Mouse (Mus musculus) bone marrow, adult 2 months (tissue): ENCODE data around the gene E2f3. TPM values are rescaled to one million over a fixed set of nuclear protein-coding genes. Genes with fewer than 3 reads are reported as not detected.
A peak's percentile ranks its signal among the peaks of the same experiment; 100 is the strongest.

Source experiments
- H3K27ac ChIP-seq: fragments of 200-500 bp; 2 replicates; pipeline ENCODE4 v1.5.1; 2012; ENCODE audit warnings: low read depth, mild to moderate bottlenecking, control low read depth, inconsistent platforms, low read length; ENCODE audit not compliant: control insufficient read depth, poor library complexity, insufficient read depth
- H3K4me1 ChIP-seq: fragments of 200-500 bp; 2 replicates; pipeline ENCODE4 v1.6.1; 2011; ENCODE audit warnings: low read length; ENCODE audit not compliant: control insufficient read depth, insufficient read depth
- H3K4me3 ChIP-seq: fragments of 200-500 bp; replicated peaks from 2 replicates; pipeline ENCODE3; 2011; ENCODE audit warnings: mild to moderate bottlenecking, low read depth, low read length, control low read depth; ENCODE audit not compliant: control insufficient read depth
- CTCF ChIP-seq: fragments of 200-500 bp; IDR thresholded peaks from 2 replicates; pipeline ENCODE4 v1.5.1; 2011; ENCODE audit warnings: low read length, control low read depth; ENCODE audit not compliant: control insufficient read depth, insufficient read depth
- POLR2A ChIP-seq: fragments of 200-500 bp; IDR thresholded peaks from 2 replicates; pipeline ENCODE4 v1.6.1; 2011; ENCODE audit warnings: low read depth, mild to moderate bottlenecking, control low read depth, low read length, borderline replicate concordance; ENCODE audit not compliant: control insufficient read depth
- WGBS: fragments of 180-500 bp; shearing (Covaris S2); methylation state at CpG from one replicate; pipeline ENCODE4 v1.1.7; 2018; 5-methylcytosine and 5-hydroxymethylcytosine counted together
- polyA plus RNA-seq: library from polyadenylated mRNA; stranded (reverse); fragments of >200 nt; gene quantifications from 2 replicates; pipeline ENCODE4 v1.2.4, GENCODE M21; 2011; ENCODE audit warnings: low replicate concordance; ENCODE audit not compliant: missing spikeins, insufficient read depth, insufficient read length

Gene E2f3
- polyA plus RNA-seq, 1 experiment, result 11.1 TPM

- H3K27ac ChIP-seq, result peak overlapping the region; percentile 96
- 0% methylated on average over 37 of the region's 69 CpGs for WGBS
- H3K4me1 ChIP-seq, result peaks cover 2% of the 10 kb centered on the region; the same call in 1 of the 2 replicates
These were observed 1.4 kb downstream of the E2f3 start for GRCm38 (mm10) chr13:29984286-29985100.

GRCm38 (mm10) chr13:29983523-29984191 is 2.2 kb downstream of the E2f3 start:
- no peak for TF ChIP-seq POLR2A
- no peak for TF ChIP-seq CTCF
- peaks cover 6% of the 10 kb centered on the region for H3K4me1 ChIP-seq
- 1% methylated on average over 35 of the region's 35 CpGs for WGBS
- H3K4me3 ChIP-seq, result peak overlapping the region; percentile 84
- peak overlapping the region; percentile 66 for H3K27ac ChIP-seq

More at GRCm38 (mm10) chr13:29984286-29985100, 1.4 kb downstream of the E2f3 start:
- peak; percentile 28; the same call in 1 of the 2 replicates for TF ChIP-seq POLR2A
- no peak for TF ChIP-seq CTCF
- peak overlapping the region; percentile 84 for H3K4me3 ChIP-seq

DNA sequence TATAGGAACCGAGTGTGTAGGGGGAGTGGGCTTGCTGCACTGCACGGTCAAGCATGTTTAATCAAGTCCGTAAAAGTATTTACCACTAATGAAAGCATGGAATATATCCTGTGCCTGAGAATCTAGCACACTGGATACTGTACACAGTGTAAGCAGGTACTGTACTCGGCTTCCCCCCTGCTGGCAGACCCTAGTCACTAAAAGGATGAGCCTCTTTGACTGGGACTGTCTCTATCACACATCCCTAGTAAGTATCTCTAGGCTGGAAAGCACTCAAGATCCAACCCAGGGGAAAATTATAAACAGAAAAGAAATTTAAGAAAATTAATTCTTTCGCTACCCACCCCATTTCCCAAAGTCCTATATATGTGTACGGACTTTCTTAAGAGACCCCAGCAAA is 2.8 kb downstream of the E2f3 start:
- WGBS, result 35% methylated on average over 6 of the region's 6 CpGs
- no peak for TF ChIP-seq POLR2A
- TF ChIP-seq CTCF, result peak; percentile 25; the same call in 1 of the 2 replicates
- Histone ChIP-seq H3K4me1 (peaks cover 7% of the 10 kb centered on the region), H3K4me3 (no peak overlapping the region), H3K27ac (no peak overlapping the region)

DNA sequence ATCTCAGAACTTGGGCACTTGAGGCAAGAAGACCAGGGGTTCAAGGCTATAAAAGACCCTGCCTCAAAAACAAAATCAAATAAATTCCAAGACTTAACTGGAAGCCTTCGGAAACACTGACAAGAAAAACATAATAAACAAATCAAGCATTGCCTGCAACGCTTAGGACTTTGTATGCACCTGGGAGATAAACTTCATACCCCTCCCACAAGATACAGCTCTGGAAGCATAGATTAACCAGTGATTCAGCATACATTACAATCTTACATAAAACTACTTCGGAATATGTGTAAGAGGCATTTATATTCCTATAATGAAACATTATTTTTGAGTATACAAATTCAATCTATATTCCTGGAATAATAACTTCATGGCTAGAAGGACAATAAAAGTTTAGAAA is 3.5 kb downstream of the E2f3 start:
- Histone ChIP-seq H3K4me1 (peaks cover 7% of the 10 kb centered on the region), H3K27ac (no peak overlapping the region), H3K4me3 (no peak overlapping the region)
- 55% methylated on average over 3 of the region's 3 CpGs for WGBS
- TF ChIP-seq POLR2A, result no peak
- TF ChIP-seq CTCF, result no peak

DNA sequence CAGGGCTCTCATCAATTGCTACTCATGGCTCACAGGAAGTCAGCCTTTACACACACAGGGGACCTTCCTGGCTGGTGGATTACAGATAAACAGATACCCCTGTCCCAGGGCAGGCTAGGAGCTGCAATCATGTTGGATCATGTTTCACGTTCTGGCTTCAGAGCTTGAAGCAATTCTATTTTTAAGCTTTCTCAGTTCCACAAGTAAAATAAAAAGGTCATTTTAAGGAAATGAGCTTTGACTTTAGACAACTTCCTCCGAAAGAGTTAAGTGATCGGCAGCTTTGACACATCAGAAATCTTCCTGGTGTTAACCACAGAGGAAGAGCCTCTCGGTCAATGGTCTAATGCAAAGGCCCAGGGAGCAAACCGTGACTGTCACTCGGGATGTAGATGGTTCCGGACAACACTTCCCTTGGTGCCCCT is 6.7 kb downstream of the E2f3 start:
- peaks cover 7% of the 10 kb centered on the region for H3K4me1 ChIP-seq
- H3K27ac ChIP-seq, result 0 out of 2 replicates have a peak overlapping the region, but pooled peaks have one; percentile 15
- H3K4me3 ChIP-seq, result no peak overlapping the region
- 5% methylated on average over 7 of the region's 7 CpGs for WGBS
- TF ChIP-seq CTCF (no peak), POLR2A (no peak)

- 82% methylated on average over 11 of the region's 11 CpGs for WGBS
- peaks cover 4% of the 10 kb centered on the region for H3K4me1 ChIP-seq
- no peak overlapping the region for H3K4me3 ChIP-seq
- no peak for TF ChIP-seq CTCF
- no peak for TF ChIP-seq POLR2A
- no peak overlapping the region for H3K27ac ChIP-seq
These were observed 8.5 kb downstream of the E2f3 start for GRCm38 (mm10) chr13:29977358-29977757.

DNA sequence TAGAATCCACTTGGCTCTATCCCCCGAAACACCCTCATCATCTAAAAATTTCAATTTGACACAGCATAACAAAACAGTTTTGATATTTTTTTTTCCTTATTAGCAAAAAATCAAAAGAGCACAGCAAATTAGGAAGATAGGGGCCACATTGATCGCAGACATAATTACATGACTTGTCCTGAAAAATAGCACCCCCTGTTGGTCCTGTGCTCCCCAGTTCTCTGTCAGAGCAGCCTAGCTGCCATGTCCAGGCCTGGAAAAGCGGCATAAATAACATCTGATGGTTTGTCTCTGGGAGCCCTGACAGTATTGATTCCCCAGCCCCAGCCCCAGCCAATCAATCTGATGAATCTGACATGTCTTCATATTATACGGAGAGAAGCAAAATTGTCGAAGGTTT is 11.8 kb downstream of the E2f3 start:
- TF ChIP-seq POLR2A (no peak), CTCF (peak; percentile 18; the same call in 1 of the 2 replicates)
- Histone ChIP-seq H3K27ac (no peak overlapping the region), H3K4me1 (peaks cover 4% of the 10 kb centered on the region), H3K4me3 (no peak overlapping the region)
- WGBS, result 68% methylated on average over 5 of the region's 5 CpGs

DNA sequence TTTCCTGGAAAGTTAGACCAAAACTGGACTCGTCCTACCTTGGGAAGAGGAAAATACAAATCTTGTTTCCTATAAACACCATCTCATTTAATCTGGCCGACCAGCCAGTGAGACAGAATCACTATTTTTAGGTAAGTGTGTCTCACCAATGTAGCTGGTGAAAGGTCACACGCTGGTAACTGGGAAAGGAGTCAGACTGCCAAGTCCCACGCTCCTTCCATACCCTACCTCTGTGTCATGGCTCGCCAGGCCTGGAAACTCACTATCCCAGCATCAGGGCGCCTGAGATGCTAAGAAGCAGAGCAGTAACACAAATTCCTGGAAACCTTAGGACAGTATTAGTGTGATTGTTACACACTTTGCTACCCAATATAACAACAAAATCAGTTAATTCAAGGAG is 12.3 kb downstream of the E2f3 start:
- Histone ChIP-seq H3K4me3 (no peak overlapping the region), H3K27ac (no peak overlapping the region), H3K4me1 (peaks cover under 1% of the 10 kb centered on the region)
- no peak for TF ChIP-seq POLR2A
- TF ChIP-seq CTCF, result no peak
- 91% methylated on average over 6 of the region's 6 CpGs for WGBS
